Mouse (Mus musculus): ENCODE measurements around the gene Tor4a.

DNA sequence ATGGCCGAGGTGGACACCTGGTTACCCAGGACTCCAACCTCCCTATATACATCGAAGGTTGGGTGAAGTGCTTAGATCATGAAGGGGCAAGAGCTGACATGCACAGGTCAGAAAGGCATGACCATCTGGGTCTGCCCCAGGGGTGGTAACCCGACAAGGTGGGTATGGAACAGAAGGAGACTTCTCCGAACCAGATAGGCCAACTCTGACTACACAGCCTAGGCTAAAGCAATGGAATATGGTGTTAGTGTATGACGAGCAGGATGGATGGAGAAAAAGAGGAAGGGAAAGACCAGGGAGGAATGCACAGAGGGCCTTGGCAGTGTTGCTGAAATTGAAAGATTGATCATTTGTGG is 10.1 kb downstream of the Tor4a start:
- TF ChIP-seq CTCF (IDR thresholded peaks at IDR 0.05; ENCODE audit: borderline replicate concordance, control insufficient read depth, extremely low read depth, insufficient read depth, low read length, poor library complexity) (no peak), POLR2A (IDR thresholded peaks at IDR 0.05; ENCODE audit: control insufficient read depth, extremely low read depth, insufficient read depth, low read length, poor library complexity) (no peak)
